Mouse (Mus musculus) cerebellum, adult 2 months (tissue): Measurements from ENCODE around the gene Ccl8.

Experiments used
- CTCF ChIP-seq: fragments of 200-500 bp; IDR thresholded peaks from 2 replicates; pipeline ENCODE4 v1.5.1; 2011; ENCODE audit warnings: low read depth, mild to moderate bottlenecking, control low read depth, low read length, moderate library complexity, borderline replicate concordance; ENCODE audit not compliant: insufficient read depth
- POLR2A ChIP-seq: fragments of 200-500 bp; IDR thresholded peaks from 2 replicates; pipeline ENCODE4 v1.6.1; 2011; ENCODE audit warnings: low read length, control low read depth, borderline replicate concordance; ENCODE audit not compliant: insufficient read depth

GRCm38 (mm10) chr11:82139492-82140094, 24.6 kb downstream of the Ccl8 start:
- TF ChIP-seq CTCF (no peak), POLR2A (no peak)
